Mouse (Mus musculus) left cerebral cortex, postnatal 14 days (tissue): Measurements from ENCODE around the gene Cars2. TPM values are rescaled to one million over a fixed set of nuclear protein-coding genes. Genes with fewer than 3 reads are reported as not detected.
"Not testable (repeated sequence)": the region's sequence is repeated elsewhere in the genome, so short reads cannot be mapped to it uniquely, and the experiment has no call there.

Source experiments
- DNase-seq, 2 experiments: peaks; one replicate each; pipeline ENCODE4 v3.0.0; 2021 to 2022; ENCODE audit warnings: low spot score in 2 of 2, mixed read lengths in 1 of 2
- intact Hi-C: fragments of 180-260 bp; cut with DNase I; formaldehyde crosslinking; loops from one replicate; pipeline ENCODE4 v1.15.1; 2025
- total RNA-seq, 2 experiments: library from RNA; stranded (reverse); gene quantifications; 2 replicates each; pipeline ENCODE4 v1.2.3; 2021

Gene Cars2
- total RNA-seq, 2 experiments from 2014 or later, result 18.2 to 26.1 TPM

DNA sequence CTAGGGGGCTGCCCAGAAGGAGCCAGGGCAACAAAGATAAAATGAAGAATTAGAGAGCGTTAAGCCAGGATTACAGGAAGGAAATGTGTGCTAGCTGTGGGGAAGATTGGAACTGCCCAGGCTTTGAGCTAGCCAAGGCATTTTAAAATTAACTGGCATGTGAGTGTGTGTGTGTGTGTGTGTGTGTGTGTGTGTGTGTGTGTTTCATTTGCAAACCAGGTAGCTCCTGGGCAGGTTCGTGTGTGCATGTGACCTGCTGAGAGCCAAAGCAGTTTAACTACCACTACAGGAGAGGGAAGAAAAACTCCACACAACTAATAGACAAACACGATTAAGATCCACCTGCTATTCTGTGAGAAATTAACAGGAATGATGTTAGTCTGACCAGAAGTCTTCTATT, 27.3 kb downstream of the Cars2 start:
- no peak for DNase-seq
- intact Hi-C loops, result no loop called here

DNA sequence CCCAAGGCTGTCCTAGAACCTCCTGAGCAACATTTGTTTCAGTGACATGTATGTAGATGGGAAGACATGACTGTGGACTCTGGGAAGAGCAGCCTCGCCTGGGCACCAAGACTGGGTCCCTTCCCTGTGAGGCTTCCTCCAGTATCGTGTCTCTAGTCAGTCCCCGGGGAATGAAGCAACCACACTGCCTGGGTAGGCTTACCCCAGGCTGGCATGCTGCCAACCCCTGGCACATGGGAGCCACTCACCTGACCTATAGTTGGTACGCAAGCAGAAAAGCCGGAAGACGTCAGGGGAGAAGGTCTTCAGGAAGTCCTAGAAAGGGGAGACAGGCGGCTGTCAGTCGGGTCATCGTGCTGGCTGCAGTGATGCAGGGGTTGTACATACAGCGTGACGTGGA, 31.9 kb downstream of the Cars2 start:
- intact Hi-C loops, result no loop called here
- DNase-seq, result no peak

DNA sequence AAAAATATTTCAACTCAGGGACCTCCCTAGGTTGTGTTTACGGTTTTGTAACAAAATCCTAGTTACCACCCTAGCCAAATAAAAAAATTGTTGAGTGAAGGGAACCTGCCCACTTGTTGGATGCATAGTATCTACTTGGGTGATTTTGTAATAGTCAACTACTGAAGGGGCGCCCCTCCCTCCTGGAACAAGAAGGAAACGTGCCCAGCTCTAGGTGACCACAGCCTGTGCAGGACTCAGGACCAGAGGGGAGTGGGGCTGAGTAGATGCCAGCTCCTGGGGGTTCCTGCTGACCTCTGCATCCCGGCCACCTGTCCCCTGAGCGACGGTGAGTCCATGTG, 32.6 kb downstream of the Cars2 start:
- intact Hi-C loops, result no loop called here
- DNase-seq, result no peak

DNA sequence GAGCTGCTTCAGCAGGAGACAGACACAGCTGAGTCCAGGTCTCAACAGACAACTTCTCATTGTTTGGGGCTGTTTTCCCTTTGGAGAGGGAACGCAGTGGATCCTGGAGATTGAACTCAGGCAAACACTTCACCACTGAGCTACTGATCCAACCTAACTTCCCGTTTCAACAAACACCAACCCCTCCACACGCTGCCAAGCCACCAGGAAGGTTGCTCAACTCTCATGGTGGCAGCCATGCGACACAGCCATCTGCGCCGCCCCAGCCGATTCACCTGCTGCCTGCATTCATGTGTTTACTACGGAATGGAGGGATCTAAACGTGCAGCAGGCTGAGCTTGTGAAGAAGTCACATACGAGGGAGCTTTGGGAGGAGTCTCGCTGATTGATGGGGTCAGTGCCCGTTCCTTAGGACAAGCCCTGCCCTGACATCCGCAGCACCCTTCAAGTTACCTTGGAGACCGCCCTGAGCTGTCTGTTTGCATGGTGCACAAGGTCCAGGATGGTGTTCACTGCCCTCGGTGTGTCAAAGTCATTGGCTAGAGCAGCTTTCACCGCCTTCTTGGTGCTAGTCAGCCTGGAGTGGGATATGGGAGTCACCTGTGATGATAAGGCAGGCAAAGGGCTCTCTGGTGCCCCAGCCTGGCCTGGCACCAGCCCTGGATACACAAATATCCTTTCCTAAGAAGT, 33.1 kb downstream of the Cars2 start:
- no peak for DNase-seq
- intact Hi-C loops, result no loop called here

DNA sequence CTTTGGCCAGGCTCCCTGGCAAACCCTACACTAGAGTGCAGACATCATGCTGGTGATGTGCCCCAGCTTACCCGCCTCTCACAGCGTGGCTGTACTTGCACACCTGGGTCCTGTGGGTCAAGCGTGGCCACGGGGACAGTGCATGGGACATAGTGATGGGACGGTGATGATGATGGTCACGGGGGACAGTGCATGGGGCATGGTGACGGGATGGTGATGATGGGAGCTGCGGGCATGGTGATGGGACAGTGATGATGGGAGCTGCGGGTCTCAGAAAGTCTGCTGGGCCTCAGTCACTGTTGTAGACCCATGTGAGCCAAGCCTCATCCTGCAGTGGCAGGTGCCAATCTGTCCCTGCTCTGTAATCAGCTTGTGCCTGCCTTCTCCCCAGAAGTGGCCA, 34.3 kb downstream of the Cars2 start:
- intact Hi-C loops, result no loop called here
- DNase-seq, result no peak

DNA sequence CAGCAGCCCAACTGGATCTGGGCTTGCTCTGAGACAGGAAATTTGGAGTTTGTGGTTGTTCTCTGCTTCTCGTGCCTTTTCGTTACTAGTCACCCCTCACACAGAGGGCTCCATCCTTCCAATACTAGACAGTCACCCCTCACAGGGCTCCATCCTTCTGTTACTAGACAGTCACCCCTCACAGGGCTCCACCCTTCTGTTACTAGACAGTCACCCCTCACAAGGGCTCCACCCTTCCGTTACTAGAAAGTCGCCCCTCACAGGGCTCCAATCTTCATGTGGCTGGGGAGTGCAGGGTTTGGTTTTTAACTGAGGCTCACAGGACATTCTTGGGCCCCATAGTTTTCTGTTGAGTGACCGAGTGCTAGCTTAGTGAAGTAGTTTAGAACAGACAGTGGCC, 37.3 kb downstream of the Cars2 start:
- DNase-seq, result no peak
- intact Hi-C loops, result no loop called here

DNA sequence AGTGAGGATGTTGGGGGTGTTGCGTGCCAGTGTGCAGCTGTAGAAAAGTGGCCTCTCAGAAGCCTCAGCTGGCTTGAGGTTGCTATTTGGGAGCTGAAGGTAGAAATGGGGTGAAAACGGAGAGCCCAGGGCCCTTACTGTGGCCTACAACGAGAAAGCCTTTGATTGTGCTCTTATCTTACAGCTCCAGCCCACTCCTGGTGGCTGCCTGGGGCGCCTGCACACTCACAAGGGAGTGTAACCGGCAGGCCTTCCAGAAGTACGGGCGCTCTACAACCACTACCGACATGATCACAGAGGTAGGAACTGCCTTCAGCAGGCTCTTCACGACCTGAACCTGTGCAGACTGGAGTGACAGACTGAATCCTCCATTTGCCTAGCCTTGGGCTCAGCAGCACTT, 37.9 kb downstream of the Cars2 start:
- intact Hi-C loops, result no loop called here
- no peak for DNase-seq

DNA sequence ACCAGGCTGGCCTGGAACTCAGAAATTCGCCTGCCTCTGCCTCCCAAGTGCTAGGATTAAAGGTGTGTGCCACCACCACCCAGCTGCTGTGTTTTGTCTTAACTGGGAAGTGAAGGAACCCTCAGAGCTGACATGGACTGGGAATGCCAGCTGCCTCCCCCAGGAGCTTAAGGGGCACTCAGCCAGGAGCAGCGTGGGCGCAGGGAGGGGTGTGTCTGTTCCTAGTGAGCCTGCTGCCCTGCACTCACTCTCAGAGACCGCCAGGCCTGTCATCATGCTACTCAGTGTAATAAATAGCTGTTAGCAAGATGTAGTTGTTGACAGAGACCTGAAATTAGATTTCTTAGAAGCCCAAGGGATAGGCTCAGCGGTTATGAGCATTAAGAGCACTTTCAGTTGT, 39.6 kb downstream of the Cars2 start:
- intact Hi-C loops, result no loop called here
- no peak for DNase-seq

DNA sequence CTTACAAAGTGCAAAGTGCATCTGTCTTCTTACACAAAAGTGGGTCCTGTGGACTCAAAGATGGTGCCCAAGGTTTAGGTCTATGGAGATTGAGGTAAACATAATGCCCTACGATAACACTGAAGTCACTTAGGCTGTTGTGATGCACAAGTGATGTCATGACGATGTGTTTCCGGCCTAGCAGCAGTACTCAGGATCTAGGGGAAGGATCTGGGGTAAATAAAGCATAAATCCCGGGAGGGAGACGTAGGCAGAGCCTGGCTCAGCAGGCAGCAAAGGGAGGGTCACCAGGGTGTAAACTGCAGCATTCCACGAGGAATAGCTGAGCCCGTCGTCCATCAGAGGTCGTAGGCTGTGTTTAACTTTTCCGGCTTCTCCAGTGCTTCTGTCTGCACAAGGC, 41.7 kb downstream of the Cars2 start:
- intact Hi-C loops, result no loop called here
- DNase-seq, result no peak

DNA sequence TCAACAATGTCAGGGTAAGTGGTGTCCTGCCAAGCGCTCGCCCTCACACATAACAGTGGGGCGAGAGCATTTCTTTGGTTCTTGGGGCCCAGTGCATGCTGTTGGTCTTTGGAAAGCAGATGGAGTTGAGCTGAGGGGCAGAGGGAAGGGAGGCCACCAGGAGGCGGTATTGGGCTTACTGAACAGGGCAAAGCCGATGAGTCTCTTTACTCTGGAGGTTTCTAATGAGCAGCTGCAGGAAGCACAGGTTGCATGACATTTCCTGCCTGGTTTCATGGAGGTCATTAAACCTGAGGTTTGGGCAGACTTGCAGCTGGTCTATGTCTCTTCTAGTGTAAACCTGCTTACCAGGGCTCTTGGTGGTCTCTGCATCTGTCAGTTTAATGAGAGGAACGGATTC, 43.8 kb downstream of the Cars2 start:
- intact Hi-C loops, result no loop called here
- DNase-seq, result peak; percentile 44 to 72

DNA sequence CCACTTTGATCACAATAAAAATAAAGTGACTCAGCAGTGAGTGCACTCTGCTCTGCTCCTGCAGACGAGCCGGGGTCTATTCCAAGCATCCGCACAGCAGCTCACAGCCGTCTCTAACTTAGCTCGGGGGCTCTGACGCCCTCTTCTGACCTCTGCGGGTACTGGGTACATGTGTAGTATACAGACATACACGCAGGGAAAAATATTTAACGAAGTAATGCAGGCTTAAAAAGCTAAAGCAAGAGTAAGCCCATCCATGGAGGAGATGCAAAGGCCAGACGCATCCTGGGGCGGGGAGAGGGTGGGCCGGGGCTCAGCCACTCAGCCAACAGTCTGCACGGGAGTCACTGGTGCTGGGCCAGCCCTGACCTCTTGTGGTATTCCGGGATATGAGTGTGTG, 44.5 kb downstream of the Cars2 start:
- intact Hi-C loops, result no loop called here
- no peak for DNase-seq

DNA sequence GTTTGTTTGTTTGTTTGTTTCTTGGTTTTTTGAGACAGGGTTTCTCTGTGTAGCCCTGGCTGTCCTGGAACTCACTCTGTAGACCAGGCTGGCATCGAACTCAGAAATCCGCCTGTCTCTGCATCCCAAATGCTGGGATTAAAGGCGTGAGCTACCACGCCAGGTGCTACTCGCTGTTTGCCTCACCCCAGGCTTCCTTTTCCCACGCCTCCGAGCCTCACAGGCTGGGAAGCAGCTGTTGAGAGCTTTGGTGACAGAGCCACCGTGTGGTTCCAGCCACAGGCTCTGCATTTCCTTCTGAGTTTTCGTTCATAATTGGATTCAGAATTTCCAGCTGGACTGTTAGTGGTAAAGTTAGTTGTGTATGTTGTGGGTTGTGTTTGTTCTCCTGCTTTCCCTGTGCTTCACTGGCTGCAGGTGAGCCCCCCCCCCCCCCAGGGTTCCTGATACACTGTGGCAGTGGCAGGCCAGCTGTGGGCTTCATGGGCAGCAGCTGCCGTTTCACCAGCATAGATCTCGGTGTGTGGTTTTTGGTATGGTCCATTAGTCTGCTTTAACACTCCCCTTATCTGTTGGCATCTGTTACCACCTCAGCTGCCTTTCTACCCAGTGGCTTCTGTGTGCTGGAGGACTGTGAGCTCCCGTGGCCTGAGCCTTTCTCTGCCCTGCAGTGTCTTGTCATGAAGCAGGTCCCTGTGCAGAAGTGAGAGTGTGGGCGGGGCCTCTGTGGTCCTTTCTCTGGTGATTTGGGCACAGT, 46.9 kb downstream of the Cars2 start:
- intact Hi-C loops, result no loop called here
- DNase-seq, result no peak

DNA sequence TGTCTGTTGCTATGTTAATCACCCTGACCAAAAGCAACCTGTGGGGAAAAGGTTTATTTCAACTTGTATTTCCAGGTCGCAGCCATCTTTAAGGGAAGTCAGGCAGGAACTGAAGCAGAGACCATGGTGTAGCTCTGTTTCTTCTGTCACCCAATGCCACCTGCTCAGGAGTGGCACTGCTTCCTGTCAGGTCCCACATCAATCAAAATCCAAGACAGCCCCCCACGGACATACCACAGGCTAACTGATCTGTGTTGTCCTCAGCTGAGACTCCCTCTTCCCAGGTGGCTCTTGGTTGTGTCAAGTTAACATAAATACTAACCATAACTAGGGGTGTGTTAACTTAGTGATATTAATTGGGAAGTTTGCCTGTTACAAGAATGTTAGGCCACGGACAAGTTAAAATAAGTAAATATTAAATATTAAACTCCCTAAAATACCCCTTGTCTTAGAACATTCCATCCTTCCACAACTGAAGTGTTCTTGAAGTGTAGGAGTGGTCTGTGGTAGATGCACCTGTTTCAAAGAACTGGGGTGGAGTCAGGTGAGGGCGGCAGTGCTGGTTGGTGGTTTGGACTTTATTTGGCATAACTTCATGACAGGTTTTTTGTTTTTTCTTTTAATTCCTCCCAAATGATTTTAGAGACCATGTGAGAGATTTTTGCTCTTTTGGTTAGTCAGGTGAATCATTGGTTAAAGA, 51.6 kb downstream of the Cars2 start:
- intact Hi-C loops, result loop anchor here (5.0 kb wide), 1 partner anchor 58 kb away; the partner anchor contains the start of gene Ing1
- DNase-seq, result no peak

DNA sequence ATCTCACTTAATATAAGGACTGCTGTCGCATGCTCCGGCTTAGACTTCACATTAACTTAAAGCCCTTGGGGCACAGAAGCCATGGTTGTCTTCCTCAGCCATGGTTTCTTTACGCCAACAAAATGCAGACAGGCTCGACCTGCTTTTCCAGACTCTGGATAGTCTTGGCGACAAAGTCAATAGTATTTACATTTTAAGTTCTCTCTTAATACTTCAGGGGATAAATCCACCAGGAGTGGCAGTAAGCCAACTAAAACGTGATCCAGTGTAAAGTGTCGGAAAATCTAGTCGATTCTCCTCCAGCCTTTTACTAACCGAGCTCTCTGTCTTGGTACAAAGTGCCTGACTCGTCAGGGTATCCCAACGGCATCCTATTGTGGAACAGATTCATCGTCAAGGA, 52.3 kb downstream of the Cars2 start:
- intact Hi-C loops, result loop anchor here (5.0 kb wide), 1 partner anchor 59 kb away; the partner anchor contains the start of gene Ing1
- DNase-seq, result no peak

DNA sequence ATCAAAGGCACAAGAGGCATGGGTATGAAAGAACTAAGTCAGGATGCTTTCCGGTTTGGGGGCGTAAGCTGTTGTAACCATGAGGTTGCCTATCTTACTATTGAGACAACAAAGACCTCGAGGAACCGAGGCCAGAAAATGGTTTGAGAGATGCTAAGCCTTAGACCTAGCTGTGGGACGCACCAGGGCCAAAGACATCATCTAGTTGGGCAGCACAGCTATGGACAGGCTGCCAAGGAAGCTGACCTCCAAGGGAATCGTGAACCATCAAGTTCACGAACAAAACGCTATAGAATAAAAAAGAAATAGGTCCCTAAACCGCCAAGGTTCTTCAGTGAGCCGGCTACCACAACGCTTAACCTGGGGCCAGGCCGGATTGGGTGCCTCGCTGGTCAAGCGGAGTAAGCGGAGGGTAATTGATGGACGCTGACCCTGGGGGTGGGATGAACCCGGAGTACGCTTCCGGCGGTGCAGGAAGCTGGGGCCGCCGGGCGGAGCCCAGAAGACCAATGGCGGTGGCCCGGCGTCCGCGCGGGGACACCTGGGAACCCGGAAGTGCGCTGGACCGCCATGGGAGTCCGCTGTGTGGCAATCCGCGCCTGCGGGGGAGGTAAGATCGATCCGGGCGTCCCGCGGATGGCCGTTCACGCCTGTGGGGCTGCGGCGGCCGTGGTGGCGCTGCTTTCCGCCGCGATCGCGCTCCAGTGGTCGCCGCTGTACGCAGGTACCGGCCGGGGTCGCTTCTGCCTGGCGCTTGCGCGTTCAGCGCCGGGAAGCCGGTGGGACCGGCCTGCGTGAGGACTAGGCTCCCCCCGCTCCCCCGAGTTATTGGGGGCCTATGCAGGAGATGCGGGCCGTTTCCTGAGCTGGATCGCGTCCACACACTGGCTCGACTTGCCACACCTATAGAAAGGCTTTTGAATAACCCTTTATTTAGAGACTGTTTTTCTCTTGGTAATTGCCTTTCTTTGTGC, 53.3 kb downstream of the Cars2 start, which contains the start of gene Naxd:
Naxd (plus strand) TSS at position 490 of the 974 bp plus-strand sequence.
- DNase-seq, result peak; percentile 89 to 92
- intact Hi-C loops, result loop anchor here (5.0 kb wide), 1 partner anchor 60 kb away; the partner anchor contains the start of gene Ing1

DNA sequence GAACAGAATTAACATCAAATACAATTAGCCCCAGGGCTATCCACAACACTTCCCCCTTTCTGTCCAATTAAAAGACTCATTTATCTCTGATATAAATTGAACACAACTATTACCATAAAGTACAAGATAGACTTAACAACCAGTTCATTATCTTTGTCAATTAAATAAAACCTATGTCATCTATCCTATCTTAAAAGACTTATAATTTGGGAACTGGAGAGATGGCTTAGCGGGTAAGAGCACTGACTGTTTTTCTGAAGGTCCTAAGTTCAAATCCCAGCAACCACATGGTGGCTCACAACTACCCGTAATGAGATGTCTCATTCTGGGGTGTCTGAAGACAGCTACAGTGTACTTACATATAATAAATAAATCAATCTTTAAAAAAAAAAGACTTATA, 58.2 kb downstream of the Cars2 start:
- intact Hi-C loops, DNase-seq: not testable (repeated sequence)

DNA sequence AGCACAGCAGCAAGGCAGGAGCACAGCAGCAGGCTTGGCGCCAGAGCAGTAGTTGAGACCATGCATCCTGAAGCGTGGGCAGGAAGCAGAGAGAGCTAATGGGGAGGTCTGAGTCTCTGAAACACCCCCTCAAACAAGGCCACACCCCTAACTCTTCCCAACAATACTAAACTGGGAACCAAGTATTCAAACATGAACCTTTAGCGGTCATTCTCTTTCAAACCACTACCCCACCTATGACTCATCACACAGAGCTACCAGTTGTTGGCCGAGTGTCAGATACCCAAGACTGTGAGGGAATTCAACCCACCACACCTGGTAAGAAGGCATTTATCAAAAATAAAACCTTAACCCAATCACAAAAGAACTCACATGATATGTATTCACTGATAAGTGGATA, 63.4 kb downstream of the Cars2 start:
- no peak for DNase-seq
- intact Hi-C loops, result no loop called here

DNA sequence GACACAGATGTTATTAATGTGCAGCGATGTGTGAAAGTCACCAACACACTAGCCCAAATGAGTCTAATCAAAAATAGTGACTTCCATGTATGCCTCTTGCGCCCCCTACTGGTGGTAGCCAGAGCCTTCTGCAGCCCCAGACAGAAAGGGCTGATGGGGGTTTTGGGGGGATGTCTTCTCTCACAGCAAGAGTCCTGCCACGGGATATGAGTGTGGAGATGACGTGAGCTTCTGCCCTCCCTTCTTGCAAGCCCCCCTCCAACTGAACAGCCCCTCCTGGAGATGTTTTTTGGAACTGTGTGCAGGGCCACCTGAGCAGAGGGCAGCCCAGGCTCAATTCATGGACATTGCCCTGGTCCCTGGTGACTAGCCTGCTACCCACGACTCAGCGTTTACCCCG, 64.4 kb downstream of the Cars2 start:
- DNase-seq, result peak; percentile 53 to 76
- intact Hi-C loops, result loop anchor here (1.0 kb wide), 2 partner anchors 36 to 64 kb away; no protein-coding TSS in a partner anchor

DNA sequence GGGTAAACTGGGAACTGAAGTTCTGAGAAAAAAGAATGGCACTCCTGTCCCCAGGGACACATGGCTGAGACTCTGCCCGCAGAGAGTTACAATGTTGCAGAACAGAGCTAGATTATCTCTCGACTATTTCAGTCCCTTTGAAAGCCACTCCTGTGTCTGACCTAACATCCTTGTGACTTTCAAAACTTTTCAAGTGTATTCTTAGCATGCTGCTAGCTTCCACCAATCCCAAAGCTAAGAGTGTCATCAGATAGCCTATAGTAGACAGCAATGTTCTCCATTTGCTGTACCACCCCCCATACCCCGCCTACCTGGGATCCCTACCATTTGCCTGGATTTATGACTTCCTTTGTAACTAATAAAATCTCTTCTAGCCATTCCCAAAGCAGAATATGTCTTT, 68.0 kb downstream of the Cars2 start:
- intact Hi-C loops, result no loop called here
- DNase-seq, result no peak
